Mouse (Mus musculus): ENCODE measurements around the gene Stx11. TPM values are rescaled to one million over a fixed set of nuclear protein-coding genes. Genes with fewer than 3 reads are reported as not detected.

Gene Stx11
- polyA plus RNA-seq, 1 experiment = 0.23 TPM

DNA sequence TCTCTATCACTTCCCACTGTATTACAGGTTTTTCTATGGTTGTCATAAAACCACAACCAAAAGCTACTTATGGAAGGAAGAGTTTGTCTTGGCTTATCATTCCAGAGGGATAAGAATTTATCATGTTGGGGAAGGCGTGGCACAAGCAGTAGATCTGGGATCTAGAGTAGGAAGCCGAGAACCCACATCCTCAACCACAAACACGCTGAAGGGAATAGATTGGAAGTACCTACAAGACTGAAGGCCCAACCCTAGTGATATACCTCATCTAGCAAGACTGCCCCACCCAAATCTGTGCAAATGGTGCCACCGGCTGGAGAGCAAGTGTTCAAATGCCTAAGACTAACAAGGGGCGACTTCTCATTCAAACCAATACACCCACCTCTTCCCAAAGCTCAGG, 28.5 kb downstream of the Stx11 start:
- no peak overlapping the region for H3K27ac ChIP-seq (ENCODE audit: control insufficient read depth, insufficient read depth, low read depth, low read length)
- no peak overlapping the region for H3K4me3 ChIP-seq (ENCODE audit: control insufficient read depth, low read depth, low read length)
- TF ChIP-seq CTCF (IDR thresholded peaks at IDR 0.05; ENCODE audit: control insufficient read depth, insufficient read depth, insufficient replicate concordance, low read depth, low read length) (no peak), POLR2A (IDR thresholded peaks at IDR 0.05; ENCODE audit: control insufficient read depth, low read depth, low read length) (no peak)
- H3K4me1 ChIP-seq (ENCODE audit: control insufficient read depth, insufficient read depth, low read length) = no peaks in the 10 kb centered on the region
- H3K27me3 ChIP-seq (ENCODE audit: control insufficient read depth, insufficient read depth, low read length) = no peaks in the 10 kb centered on the region
- H3K36me3 ChIP-seq (ENCODE audit: control insufficient read depth, insufficient read depth, low read length) = no peaks in the 10 kb centered on the region

DNA sequence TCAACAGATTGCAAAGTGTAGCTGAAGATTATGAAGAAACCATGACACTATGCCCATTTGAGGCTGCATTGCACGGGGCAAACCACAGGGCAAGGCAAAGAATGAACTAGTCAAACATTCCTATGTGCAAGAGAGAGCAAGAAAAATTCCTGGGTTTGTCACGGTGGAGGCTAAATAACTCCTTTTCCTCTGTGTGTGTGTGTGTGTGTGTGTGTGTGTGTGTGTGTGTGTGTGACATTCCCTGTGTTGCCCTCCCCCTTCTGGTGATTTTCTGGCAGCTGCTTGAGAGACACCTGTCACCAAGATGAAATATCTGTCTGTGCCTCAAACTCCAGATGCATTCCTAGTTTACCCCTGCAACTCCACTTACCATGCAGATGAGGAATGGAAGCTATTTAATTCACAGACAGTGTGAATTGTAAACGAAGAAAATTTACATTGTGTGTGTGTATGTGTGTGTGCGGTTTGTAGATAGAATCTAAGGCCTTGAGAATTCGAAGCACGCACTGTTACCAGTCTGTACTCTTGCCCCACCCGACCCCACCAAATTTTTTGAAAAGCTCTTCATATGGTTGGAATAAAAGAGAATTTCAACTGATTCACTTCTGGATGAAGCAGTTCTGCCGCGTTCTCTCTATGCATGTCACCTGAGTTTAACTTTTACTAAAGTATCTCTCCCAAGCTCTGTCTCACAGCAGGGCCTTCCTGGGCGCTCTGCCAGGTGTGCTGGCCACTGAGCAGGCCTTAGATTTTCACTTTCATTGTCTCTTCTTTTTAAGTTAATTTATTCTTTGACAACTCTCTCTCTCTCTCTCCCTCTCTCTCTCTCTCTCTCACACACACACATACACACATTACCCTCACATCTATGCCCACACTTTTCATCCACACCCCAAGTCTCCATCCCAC, 32.4 kb downstream of the Stx11 start:
- Histone ChIP-seq H3K36me3 (ENCODE audit: control insufficient read depth, insufficient read depth, low read length) (no peaks in the 10 kb centered on the region), H3K4me3 (ENCODE audit: control insufficient read depth, low read depth, low read length) (no peak overlapping the region), H3K4me1 (ENCODE audit: control insufficient read depth, insufficient read depth, low read length) (no peaks in the 10 kb centered on the region), H3K27me3 (ENCODE audit: control insufficient read depth, insufficient read depth, low read length) (no peaks in the 10 kb centered on the region), H3K27ac (ENCODE audit: control insufficient read depth, insufficient read depth, low read depth, low read length) (no peak overlapping the region)
- TF ChIP-seq CTCF (IDR thresholded peaks at IDR 0.05; ENCODE audit: control insufficient read depth, insufficient read depth, insufficient replicate concordance, low read depth, low read length) (no peak), POLR2A (IDR thresholded peaks at IDR 0.05; ENCODE audit: control insufficient read depth, low read depth, low read length) (no peak)

DNA sequence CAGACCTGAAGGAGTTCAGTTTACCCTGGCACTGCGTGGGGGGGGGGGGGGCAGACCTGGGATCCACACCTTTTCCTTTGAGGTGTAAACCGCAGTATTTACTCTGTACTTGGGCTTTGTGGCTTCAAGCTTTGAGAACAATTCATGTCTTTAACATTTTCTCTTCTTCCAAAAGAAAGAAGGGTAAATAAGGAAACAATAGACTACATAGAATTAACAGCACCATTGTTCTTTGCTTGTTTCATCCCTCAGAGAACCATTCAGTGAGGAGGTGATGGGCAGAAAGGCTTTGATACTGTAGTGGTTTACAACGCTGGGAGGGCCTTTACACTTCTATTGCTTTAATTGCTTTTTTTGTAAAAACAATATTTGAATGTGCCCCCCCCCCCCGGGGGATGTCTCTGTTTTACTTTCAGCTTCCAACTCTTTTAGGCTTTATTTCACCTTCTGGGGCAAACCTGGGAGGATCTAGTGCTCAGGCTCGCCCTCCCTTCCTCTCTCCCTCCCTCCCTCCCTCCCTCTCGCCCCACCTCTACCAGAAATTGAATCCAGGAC, 33.7 kb downstream of the Stx11 start:
- Histone ChIP-seq H3K27me3 (ENCODE audit: control insufficient read depth, insufficient read depth, low read length) (no peaks in the 10 kb centered on the region), H3K4me1 (ENCODE audit: control insufficient read depth, insufficient read depth, low read length) (no peaks in the 10 kb centered on the region), H3K27ac (ENCODE audit: control insufficient read depth, insufficient read depth, low read depth, low read length) (no peak overlapping the region), H3K36me3 (ENCODE audit: control insufficient read depth, insufficient read depth, low read length) (no peaks in the 10 kb centered on the region), H3K4me3 (ENCODE audit: control insufficient read depth, low read depth, low read length) (no peak overlapping the region)
- no peak for TF ChIP-seq POLR2A (IDR thresholded peaks at IDR 0.05; ENCODE audit: control insufficient read depth, low read depth, low read length)
- TF ChIP-seq CTCF (IDR thresholded peaks at IDR 0.05; ENCODE audit: control insufficient read depth, insufficient read depth, insufficient replicate concordance, low read depth, low read length) = no peak

DNA sequence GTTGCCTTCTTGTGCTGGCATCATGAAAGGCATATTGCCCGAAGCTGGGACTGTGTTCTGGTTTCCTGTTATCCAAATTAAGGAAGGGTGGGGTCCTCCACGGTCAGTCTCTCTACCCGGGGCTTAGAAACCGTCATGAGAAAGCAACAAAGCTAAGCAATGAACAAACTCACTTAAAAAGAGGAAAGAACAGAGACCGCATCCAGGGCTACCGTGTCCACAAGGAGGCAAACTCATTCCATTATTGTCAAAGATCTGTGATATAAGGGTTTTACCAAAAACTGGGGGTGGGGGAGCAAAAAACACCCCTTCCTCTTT, 34.3 kb downstream of the Stx11 start:
- Histone ChIP-seq H3K27ac (ENCODE audit: control insufficient read depth, insufficient read depth, low read depth, low read length) (no peak overlapping the region), H3K27me3 (ENCODE audit: control insufficient read depth, insufficient read depth, low read length) (no peaks in the 10 kb centered on the region), H3K4me1 (ENCODE audit: control insufficient read depth, insufficient read depth, low read length) (no peaks in the 10 kb centered on the region), H3K4me3 (ENCODE audit: control insufficient read depth, low read depth, low read length) (no peak overlapping the region), H3K36me3 (ENCODE audit: control insufficient read depth, insufficient read depth, low read length) (no peaks in the 10 kb centered on the region)
- TF ChIP-seq POLR2A (IDR thresholded peaks at IDR 0.05; ENCODE audit: control insufficient read depth, low read depth, low read length) (no peak), CTCF (IDR thresholded peaks at IDR 0.05; ENCODE audit: control insufficient read depth, insufficient read depth, insufficient replicate concordance, low read depth, low read length) (no peak)

DNA sequence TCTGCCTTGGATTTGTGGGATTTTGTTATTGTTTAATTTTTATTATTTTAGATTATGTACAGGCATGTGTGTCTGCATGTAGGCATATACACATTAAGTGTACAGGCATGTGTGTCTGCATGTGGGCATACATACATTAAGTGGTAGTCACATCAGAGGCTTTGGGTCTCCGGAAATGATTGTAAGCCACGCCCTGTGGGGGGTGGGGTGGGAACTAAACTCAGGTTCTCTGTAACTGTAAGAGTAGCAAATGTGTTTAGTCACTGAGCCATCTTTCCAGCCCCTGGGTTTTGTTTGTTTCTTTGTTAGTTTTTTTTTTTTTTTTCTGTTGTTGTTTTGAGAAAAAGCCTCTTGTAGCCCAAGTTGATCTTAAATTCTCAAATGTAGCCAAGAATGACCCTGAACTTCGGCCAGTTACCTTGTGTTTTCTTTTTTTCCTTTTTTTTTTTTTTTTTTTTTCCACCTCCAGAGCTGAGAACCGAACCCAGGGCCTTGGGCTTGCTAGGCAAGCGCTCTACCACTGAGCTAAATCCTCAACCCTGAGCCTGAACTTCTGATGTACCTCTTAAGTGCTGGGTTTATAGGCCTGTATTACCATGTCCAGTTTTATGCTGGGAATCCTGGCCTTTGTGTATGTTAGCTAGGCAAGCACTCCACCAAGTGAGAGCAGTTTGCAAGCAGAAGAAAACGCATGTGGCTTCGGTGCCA, 34.8 kb downstream of the Stx11 start:
- Histone ChIP-seq H3K4me3 (ENCODE audit: control insufficient read depth, low read depth, low read length) (no peak overlapping the region), H3K4me1 (ENCODE audit: control insufficient read depth, insufficient read depth, low read length) (no peaks in the 10 kb centered on the region), H3K36me3 (ENCODE audit: control insufficient read depth, insufficient read depth, low read length) (no peaks in the 10 kb centered on the region), H3K27me3 (ENCODE audit: control insufficient read depth, insufficient read depth, low read length) (no peaks in the 10 kb centered on the region), H3K27ac (ENCODE audit: control insufficient read depth, insufficient read depth, low read depth, low read length) (no peak overlapping the region)
- no peak for TF ChIP-seq POLR2A (IDR thresholded peaks at IDR 0.05; ENCODE audit: control insufficient read depth, low read depth, low read length)

DNA sequence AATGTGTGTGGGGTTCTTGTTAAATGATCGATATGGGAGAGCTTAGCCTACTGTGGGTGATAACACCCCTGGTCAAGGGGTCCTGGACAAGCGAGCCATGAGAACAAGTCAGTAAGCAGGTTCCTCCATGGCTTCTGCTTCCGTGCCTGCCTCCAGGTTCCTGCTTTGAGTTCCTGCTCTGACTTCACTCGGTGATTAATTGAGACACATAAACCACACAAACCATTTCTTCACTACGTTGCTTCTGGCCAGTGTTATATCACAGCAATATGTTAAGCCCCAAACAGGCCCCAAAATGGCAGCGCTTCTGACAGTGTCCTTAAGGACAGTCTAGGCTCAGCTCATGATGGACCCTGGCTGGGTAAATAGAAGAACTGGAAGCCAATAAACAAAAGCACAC, 35.9 kb downstream of the Stx11 start:
- Histone ChIP-seq H3K36me3 (ENCODE audit: control insufficient read depth, insufficient read depth, low read length) (no peaks in the 10 kb centered on the region), H3K4me1 (ENCODE audit: control insufficient read depth, insufficient read depth, low read length) (peaks cover 2% of the 10 kb centered on the region), H3K4me3 (ENCODE audit: control insufficient read depth, low read depth, low read length) (no peak overlapping the region), H3K27ac (ENCODE audit: control insufficient read depth, insufficient read depth, low read depth, low read length) (no peak overlapping the region), H3K27me3 (ENCODE audit: control insufficient read depth, insufficient read depth, low read length) (no peaks in the 10 kb centered on the region)
- no peak for TF ChIP-seq CTCF (IDR thresholded peaks at IDR 0.05; ENCODE audit: control insufficient read depth, insufficient read depth, insufficient replicate concordance, low read depth, low read length)
- no peak for TF ChIP-seq POLR2A (IDR thresholded peaks at IDR 0.05; ENCODE audit: control insufficient read depth, low read depth, low read length)

DNA sequence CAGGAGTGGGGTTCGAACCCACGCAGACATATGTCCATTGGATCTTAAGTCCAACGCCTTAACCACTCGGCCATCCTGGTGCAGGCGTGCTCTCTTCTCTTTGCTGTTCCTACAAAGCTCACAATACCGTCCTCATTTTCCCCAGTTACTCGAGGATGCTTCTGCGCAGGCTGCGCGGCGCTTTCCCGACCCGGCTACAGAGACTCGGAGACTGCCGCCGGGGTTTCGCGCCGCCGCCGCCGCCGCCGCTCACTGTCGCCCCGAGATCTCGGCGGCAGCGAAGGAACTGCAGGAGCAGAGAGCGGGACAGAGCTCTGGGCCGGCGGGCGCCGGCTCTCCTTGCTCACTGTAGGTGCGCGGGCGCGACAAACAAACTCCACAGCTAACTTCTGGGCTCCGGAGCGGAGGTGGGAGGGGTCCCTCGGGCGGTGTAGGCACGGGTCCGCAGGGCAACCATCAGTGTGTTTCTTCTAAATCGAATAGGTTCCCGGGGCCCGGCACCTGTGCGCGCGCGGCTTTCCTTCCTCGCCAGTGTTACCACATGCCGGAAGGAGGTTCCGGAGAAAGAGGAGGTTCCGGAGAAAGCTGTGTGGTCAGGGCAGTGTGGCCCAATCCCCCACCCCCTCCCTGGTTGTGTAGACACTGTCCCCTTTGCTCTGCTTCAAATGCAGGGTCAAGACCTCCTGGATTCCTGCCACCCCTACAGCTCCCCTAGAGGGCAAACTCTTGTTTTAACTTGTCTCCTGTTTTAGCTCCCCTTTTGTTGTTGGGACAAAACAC, 41.3 kb downstream of the Stx11 start:
- H3K4me1 ChIP-seq (ENCODE audit: control insufficient read depth, insufficient read depth, low read length) = peaks cover 2% of the 10 kb centered on the region
- TF ChIP-seq CTCF (IDR thresholded peaks at IDR 0.05; ENCODE audit: control insufficient read depth, insufficient read depth, insufficient replicate concordance, low read depth, low read length) (no peak), POLR2A (IDR thresholded peaks at IDR 0.05; ENCODE audit: control insufficient read depth, low read depth, low read length) (0 out of 2 replicates have a peak, but pooled peaks have one; percentile 31)
- peak overlapping the region; percentile 75 for H3K4me3 ChIP-seq (ENCODE audit: control insufficient read depth, low read depth, low read length)
- H3K27ac ChIP-seq (ENCODE audit: control insufficient read depth, insufficient read depth, low read depth, low read length) = no peak overlapping the region
- no peaks in the 10 kb centered on the region for H3K27me3 ChIP-seq (ENCODE audit: control insufficient read depth, insufficient read depth, low read length)
- no peaks in the 10 kb centered on the region for H3K36me3 ChIP-seq (ENCODE audit: control insufficient read depth, insufficient read depth, low read length)
